In genomic region chr2:84064371-84064770, GRCm38 (mm10) we compare ENCODE assay signal across 18 mouse cellular contexts.
A peak's percentile ranks its signal among the peaks of the same experiment; 100 is the strongest.
DNase-seq lines count a peak whose midpoint lies in the region; ATAC-seq lines count a peak whose summit lies in the region.
"Had no signal": no experiment of that assay in that cellular context is flagged by ENCODE, and none has a peak within 500 bp of the region (broad histone marks: within the 10 kb centered on the region; RNA-seq: fewer than 3 reads in every experiment).

No protein-coding gene starts in this region.

- ATAC-seq in CD4-positive, CD25-positive, alpha-beta regulatory T cell, adult 4 months, result peak; percentile 48
- ATAC-seq in granulocyte monocyte progenitor cell, adult 5-6 weeks (replicated peaks; ENCODE audit: poor library complexity, severe bottlenecking), result peak; percentile 55
- peak; percentile 61 for ATAC-seq in megakaryocyte-erythroid progenitor cell, adult 5-6 weeks (replicated peaks; ENCODE audit: low FRiP score, low TSS enrichment, poor library complexity, severe bottlenecking)
- ATAC-seq in erythroblast, adult 5-6 weeks (replicated peaks; ENCODE audit: low FRiP score, poor library complexity, severe bottlenecking), result no peak
- ATAC-seq: inflammation-experienced regulatory T-cells, adult 6 months; midbrain, embryonic 15.5 days had no signal

- DNase-seq in A20 (ENCODE audit: low read depth, low spot score), result peak; percentile 31
- no peak for DNase-seq in Muller cell, postnatal 12 days (ENCODE audit: inconsistent ontology term)
- DNase-seq in spleen, adult 12 weeks (ENCODE audit: low spot score), result no peak
- DNase-seq: adrenal gland, adult 8-10 months; cerebellum, adult 11 months; cerebellum, adult 9-11 months; gastrocnemius, postnatal 10 days; heart, postnatal 36 days; kidney, adult 11 months; kidney, postnatal 25 days; right cerebral cortex, postnatal 4 days; thymus, postnatal 4 days had no signal
